Mouse (Mus musculus) cerebellum, adult 11-12 months (tissue): ENCODE measurements around the gene Samd3.

Experiments
- DNase-seq: peaks from one replicate; pipeline ENCODE4 v3.0.0; 2022

Samd3 gene

DNA sequence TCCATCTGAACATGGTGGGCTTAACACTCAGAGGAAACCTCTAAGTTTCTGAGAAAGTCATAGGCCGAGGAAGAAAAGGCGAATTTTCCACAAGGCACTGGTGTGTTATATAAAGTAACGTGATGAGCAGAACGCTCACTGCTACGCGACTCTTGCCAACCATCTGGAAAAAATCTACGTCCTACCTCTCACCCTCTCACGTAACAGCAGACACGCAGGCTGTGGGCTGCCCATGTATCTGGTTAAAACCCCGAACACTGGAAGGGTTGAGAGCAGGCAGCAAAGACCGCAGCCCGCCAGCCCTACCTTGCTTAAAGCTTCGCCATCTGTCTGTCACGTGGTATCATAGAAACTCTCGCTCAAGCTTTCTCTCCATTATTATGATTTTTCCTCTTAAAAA, 84.8 kb downstream of the Samd3 start:
- DNase-seq: no peak

DNA sequence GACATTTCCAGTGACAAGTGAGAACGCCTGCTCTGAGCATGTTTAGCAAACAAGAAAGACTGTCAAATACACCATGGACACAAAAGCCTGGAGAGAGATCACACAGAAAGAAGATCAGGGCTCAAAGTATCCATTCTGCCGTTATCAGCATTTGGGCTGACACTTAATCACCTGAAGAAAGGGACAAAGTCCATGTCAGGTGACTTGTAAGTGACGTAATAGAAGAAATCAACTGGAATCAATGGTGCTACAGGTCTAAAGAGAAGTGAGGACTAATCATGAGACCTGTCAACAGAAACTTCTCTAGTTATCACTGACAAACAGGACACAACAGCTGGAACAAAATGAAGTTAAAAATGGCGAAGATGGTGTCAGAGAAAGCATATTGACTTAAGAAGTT, 91.2 kb downstream of the Samd3 start:
- no peak for DNase-seq
